Mouse (Mus musculus): ENCODE measurements at regions not wholly inside any gene's neighbourhood (a gene's known extent, or its start where the extent isn't known, plus 50 kb on each side); places are given as distances from the start of the nearest gene placed in this dataset.
A peak's percentile ranks its signal among the peaks of the same experiment; 100 is the strongest.

DNA sequence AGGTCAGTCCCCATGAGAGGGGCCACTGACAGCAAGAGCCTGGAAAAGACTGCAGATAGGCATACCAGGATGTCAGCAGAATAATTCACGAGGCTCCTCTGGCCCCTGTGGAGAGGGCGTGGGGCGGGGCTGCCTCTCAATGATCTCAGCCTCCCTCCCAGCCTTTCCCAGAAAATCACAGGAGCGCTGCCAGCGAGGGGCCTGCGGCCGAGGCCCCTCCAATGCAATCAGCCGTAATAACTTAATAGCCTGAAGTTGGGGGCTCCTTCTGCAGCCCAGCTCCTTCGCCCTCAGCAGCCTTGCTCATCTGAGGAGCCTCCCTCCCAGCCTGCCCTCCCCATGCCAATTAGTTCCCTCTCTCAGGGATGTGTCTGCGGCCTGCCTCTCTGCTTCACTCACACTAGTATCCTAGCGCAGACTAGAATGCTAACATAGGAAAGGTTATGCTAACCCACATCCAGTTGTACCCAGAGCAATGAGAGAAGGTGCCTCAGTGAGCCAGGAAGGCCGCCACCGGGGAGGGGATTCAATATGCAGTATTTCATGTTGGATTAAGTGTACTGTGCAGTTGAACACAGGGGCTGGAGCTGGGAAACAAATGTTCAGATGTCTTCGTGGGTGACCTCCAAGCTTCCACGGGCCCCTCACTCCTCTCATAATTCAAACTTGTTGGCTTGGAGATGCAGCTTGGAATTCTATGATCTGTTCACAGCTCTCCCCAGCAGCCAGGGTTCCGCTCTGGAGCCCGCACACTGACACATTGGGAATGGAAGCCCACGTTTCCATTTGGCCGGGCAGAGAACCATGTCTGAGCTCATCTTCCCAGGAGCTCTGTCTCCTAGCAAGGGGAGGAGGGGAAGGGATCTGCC is 67.5 kb upstream of the Stx16 start:
- Histone ChIP-seq H3K36me3 (no peaks in the 10 kb centered on the region), H3K4me1 (peaks cover 22% of the 10 kb centered on the region), H3K27ac (peak overlapping the region; percentile 70), H3K4me3 (no peak overlapping the region), H3K27me3 (ENCODE audit: low read depth, poor library complexity, severe bottlenecking) (no peaks in the 10 kb centered on the region), H3K9me3 (replicated peaks) (no peaks in the 10 kb centered on the region; the same call in 1 of the 2 replicates)
- DNase-seq (ENCODE audit: low spot score), result peak; percentile 56
- 29% methylated on average over 19 of the region's 19 CpGs for WGBS

DNA sequence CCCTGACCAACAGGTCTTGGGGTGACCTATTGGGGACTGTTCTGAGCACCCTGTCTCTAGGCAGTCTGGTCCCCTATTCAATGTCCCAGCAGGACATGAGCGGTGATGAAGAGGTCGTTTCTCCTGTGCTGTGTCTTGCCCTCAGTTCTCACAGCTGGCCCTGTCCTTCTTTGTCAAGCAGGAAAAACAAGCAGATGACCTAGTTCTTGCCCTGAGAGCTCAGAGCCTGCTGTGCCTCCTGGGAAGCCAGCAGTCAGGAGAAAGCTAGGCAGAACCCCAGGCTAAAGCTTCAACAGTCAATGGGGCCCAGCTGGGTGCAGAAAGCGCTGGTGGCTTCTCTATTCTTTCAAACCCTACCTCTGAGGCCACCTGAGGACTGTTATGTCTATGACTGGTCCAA is 66.1 kb upstream of the Stx16 start:
- Histone ChIP-seq H3K4me3 (no peak overlapping the region), H3K36me3 (no peaks in the 10 kb centered on the region), H3K9me3 (replicated peaks) (no peaks in the 10 kb centered on the region), H3K4me1 (peaks cover 28% of the 10 kb centered on the region), H3K27ac (0 out of 2 replicates have a peak overlapping the region, but pooled peaks have one; percentile 37), H3K27me3 (ENCODE audit: low read depth, poor library complexity, severe bottlenecking) (no peaks in the 10 kb centered on the region; the same call in 1 of the 2 replicates)
- WGBS, result 65% methylated on average over 3 of the region's 3 CpGs
- no peak for DNase-seq (ENCODE audit: low spot score)

- WGBS, result 42% methylated on average over 8 of the region's 8 CpGs
- Histone ChIP-seq H3K9me3 (replicated peaks) (no peaks in the 10 kb centered on the region), H3K4me3 (no peak overlapping the region), H3K27ac (peak overlapping the region; percentile 61), H3K27me3 (ENCODE audit: low read depth, poor library complexity, severe bottlenecking) (no peaks in the 10 kb centered on the region; the same call in 1 of the 2 replicates), H3K36me3 (no peaks in the 10 kb centered on the region), H3K4me1 (peaks cover 36% of the 10 kb centered on the region)
- no peak for DNase-seq (ENCODE audit: low spot score)
Measured at GRCm38 (mm10) chr2:174011399-174011798, 64.7 kb upstream of the Stx16 start.

- H3K9me3 ChIP-seq (replicated peaks), result no peaks in the 10 kb centered on the region
- DNase-seq (ENCODE audit: low spot score), result no peak
- peak overlapping the region; percentile 61; the same call in 1 of the 2 replicates for H3K27ac ChIP-seq
- no peaks in the 10 kb centered on the region for H3K36me3 ChIP-seq
- WGBS, result 70% methylated on average over 2 of the region's 2 CpGs
- no peak overlapping the region for H3K4me3 ChIP-seq
- H3K4me1 ChIP-seq, result peaks cover 28% of the 10 kb centered on the region
- H3K27me3 ChIP-seq (ENCODE audit: low read depth, poor library complexity, severe bottlenecking), result no peaks in the 10 kb centered on the region; the same call in 1 of the 2 replicates
Measured at GRCm38 (mm10) chr2:174014361-174014760, 61.7 kb upstream of the Stx16 start.

DNA sequence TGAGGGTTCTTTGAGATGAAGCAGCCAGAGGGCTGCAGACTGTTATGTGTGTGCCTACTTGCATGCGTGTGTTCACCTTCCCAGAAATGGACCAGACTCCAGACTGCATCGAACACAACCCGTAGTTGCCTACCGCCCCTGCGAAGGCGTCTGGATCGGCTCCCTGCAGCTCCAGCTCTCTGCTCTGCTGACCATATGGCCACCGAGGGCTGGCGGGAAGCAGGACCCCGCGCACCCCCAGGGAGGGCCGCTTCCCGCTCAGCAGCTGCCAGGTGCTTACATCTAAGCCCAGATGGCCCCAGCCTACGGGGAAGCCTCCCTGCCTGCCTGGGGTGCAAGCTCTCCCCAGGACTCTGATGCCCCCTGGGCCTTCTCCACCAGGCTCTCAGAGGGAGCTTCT is 60.8 kb upstream of the Stx16 start:
- no peaks in the 10 kb centered on the region for H3K36me3 ChIP-seq
- no peaks in the 10 kb centered on the region; the same call in 1 of the 2 replicates for H3K27me3 ChIP-seq (ENCODE audit: low read depth, poor library complexity, severe bottlenecking)
- peak overlapping the region; percentile 61 for H3K27ac ChIP-seq
- peak; percentile 47 for DNase-seq (ENCODE audit: low spot score)
- H3K4me3 ChIP-seq, result 0 out of 2 replicates have a peak overlapping the region, but pooled peaks have one; percentile 2
- WGBS, result 43% methylated on average over 14 of the region's 14 CpGs
- H3K9me3 ChIP-seq (replicated peaks), result no peaks in the 10 kb centered on the region
- peaks cover 36% of the 10 kb centered on the region for H3K4me1 ChIP-seq

DNA sequence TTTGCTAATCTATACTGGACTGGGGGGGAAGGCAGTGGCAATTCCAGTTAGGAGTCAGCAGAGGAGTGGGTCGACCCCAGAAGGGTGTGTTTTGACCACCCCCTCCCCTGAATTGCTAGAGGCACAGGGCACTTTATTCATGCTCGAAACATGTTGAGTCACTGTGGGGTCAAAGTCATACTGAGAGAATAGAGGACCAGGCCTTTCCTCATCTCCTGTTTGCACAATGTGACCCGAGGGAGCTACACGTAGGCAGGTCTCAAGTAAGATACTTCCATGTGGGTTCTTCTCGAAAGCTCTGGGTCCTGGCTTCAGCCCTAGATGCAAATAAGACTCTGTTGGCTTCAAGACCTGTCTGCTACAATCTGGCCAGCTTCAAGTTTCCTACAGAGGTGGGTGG is 60.0 kb upstream of the Stx16 start:
- peak; percentile 20 for DNase-seq (ENCODE audit: low spot score)

DNA sequence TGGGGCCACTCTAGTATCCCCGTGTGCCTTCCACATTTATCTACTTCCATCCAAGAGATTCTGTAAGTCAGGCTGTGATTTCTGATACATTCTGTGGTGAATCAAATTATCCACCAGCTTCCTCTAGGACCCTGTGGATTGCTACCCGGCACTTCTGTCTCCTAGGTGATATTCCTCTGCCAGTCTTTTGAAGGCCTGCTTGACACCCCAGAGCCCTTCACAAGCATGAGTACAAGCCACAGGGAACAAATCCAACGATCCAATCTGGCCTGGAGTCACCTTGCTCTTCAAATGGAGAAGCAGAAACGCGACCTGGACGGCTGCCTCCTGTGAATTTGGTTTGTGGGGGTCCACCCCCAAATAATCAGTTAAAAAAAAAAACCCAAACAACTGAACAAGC is 59.1 kb upstream of the Stx16 start:
- Histone ChIP-seq H3K27me3 (ENCODE audit: low read depth, poor library complexity, severe bottlenecking) (no peaks in the 10 kb centered on the region; the same call in 1 of the 2 replicates), H3K27ac (no peak overlapping the region), H3K9me3 (replicated peaks) (no peaks in the 10 kb centered on the region), H3K36me3 (no peaks in the 10 kb centered on the region), H3K4me1 (peaks cover 41% of the 10 kb centered on the region), H3K4me3 (no peak overlapping the region)
- WGBS, result 74% methylated on average over 6 of the region's 6 CpGs
- peak; percentile 19 for DNase-seq (ENCODE audit: low spot score)

More for the DNA sequence above, 60.0 kb upstream of the Stx16 start:
- no peak overlapping the region for H3K4me3 ChIP-seq
- no peaks in the 10 kb centered on the region; the same call in 1 of the 2 replicates for H3K27me3 ChIP-seq (ENCODE audit: low read depth, poor library complexity, severe bottlenecking)
- peaks cover 44% of the 10 kb centered on the region for H3K4me1 ChIP-seq
- WGBS, result 84% methylated on average over 5 of the region's 5 CpGs
- H3K36me3 ChIP-seq, result no peaks in the 10 kb centered on the region
- H3K9me3 ChIP-seq (replicated peaks), result no peaks in the 10 kb centered on the region
- peak overlapping the region; percentile 61; the same call in 1 of the 2 replicates for H3K27ac ChIP-seq

- WGBS, result 75% methylated on average over 3 of the region's 3 CpGs
- Histone ChIP-seq H3K27ac (0 out of 2 replicates have a peak overlapping the region, but pooled peaks have one; percentile 17), H3K27me3 (ENCODE audit: low read depth, poor library complexity, severe bottlenecking) (no peaks in the 10 kb centered on the region; the same call in 1 of the 2 replicates), H3K36me3 (no peaks in the 10 kb centered on the region), H3K9me3 (replicated peaks) (no peaks in the 10 kb centered on the region), H3K4me1 (peaks cover 41% of the 10 kb centered on the region), H3K4me3 (no peak overlapping the region)
- no peak for DNase-seq (ENCODE audit: low spot score)
Measured at GRCm38 (mm10) chr2:174017596-174017995, 58.5 kb upstream of the Stx16 start.

DNA sequence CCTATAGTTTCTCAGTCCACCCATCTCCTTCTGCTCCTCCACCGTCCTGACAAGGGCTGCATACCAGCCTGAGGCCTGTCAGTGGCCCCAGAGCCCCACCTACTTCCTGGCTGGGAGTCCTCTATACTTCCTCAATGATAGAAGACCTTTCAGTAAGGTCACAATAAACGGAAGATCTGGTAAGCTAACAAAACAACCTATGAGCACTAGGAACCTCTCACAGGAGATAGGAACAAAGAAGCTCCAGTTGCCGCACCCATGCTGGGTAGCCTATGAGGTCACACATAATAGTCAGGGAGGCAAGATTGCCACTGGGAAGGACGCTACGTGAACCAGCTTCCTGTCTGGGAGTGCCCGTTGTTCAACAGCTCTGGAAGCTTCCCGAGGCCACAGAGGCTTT is 58.1 kb upstream of the Stx16 start:
- Histone ChIP-seq H3K27me3 (ENCODE audit: low read depth, poor library complexity, severe bottlenecking) (no peaks in the 10 kb centered on the region; the same call in 1 of the 2 replicates), H3K9me3 (replicated peaks) (no peaks in the 10 kb centered on the region), H3K4me1 (peaks cover 41% of the 10 kb centered on the region), H3K4me3 (no peak overlapping the region), H3K36me3 (no peaks in the 10 kb centered on the region), H3K27ac (0 out of 2 replicates have a peak overlapping the region, but pooled peaks have one; percentile 17)
- 75% methylated on average over 7 of the region's 7 CpGs for WGBS
- DNase-seq (ENCODE audit: low spot score), result peak; percentile 25

- H3K36me3 ChIP-seq, result no peaks in the 10 kb centered on the region
- peak; percentile 20 for DNase-seq (ENCODE audit: low spot score)
- no peaks in the 10 kb centered on the region for H3K9me3 ChIP-seq (replicated peaks)
- no peaks in the 10 kb centered on the region; the same call in 1 of the 2 replicates for H3K27me3 ChIP-seq (ENCODE audit: low read depth, poor library complexity, severe bottlenecking)
- no peak overlapping the region for H3K27ac ChIP-seq
- 94% methylated on average over 4 of the region's 4 CpGs for WGBS
- H3K4me3 ChIP-seq, result no peak overlapping the region
- peaks cover 41% of the 10 kb centered on the region for H3K4me1 ChIP-seq
Measured at GRCm38 (mm10) chr2:174018986-174019385, 57.1 kb upstream of the Stx16 start.

DNA sequence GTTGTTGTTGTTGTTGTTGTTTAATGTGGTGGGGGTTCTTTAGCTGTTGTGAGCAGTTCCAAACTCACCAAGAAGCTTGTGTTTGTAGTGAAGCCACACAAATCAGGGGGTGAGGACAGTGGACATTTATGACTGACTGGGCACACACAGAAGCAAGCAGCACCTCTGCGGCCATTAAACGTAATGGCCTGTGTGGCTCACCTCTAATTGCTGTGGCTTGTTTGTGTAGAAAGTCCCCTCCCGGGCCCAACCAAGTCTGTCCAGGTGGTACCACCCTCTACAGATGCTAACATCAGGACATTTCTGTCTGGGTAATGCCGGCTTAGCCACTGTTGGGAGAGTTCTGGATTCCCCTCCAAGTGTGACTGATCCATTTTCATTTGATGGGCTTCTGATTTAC is 56.1 kb upstream of the Stx16 start:
- no peaks in the 10 kb centered on the region for H3K27me3 ChIP-seq (ENCODE audit: low read depth, poor library complexity, severe bottlenecking)
- H3K36me3 ChIP-seq, result no peaks in the 10 kb centered on the region
- no peak overlapping the region for H3K27ac ChIP-seq
- 74% methylated on average over 4 of the region's 4 CpGs for WGBS
- DNase-seq (ENCODE audit: low spot score), result peak; percentile 27
- peaks cover 36% of the 10 kb centered on the region for H3K4me1 ChIP-seq
- no peak overlapping the region for H3K4me3 ChIP-seq
- no peaks in the 10 kb centered on the region for H3K9me3 ChIP-seq (replicated peaks)

- peak; percentile 16 for DNase-seq (ENCODE audit: low spot score)
- H3K27me3 ChIP-seq (ENCODE audit: low read depth, poor library complexity, severe bottlenecking), result no peaks in the 10 kb centered on the region
- no peaks in the 10 kb centered on the region for H3K36me3 ChIP-seq
- H3K4me3 ChIP-seq, result no peak overlapping the region
- no peak overlapping the region; the same call in 1 of the 2 replicates for H3K27ac ChIP-seq
- peaks cover 32% of the 10 kb centered on the region for H3K4me1 ChIP-seq
- 89% methylated on average over 7 of the region's 7 CpGs for WGBS
- H3K9me3 ChIP-seq (replicated peaks), result no peaks in the 10 kb centered on the region
Measured at GRCm38 (mm10) chr2:174020447-174020846, 55.7 kb upstream of the Stx16 start.

GRCm38 (mm10) chr2:174021538-174021937 is 54.6 kb upstream of the Stx16 start:
- no peak overlapping the region for H3K4me3 ChIP-seq
- H3K36me3 ChIP-seq, result no peaks in the 10 kb centered on the region
- 89% methylated on average over 3 of the region's 3 CpGs for WGBS
- H3K27ac ChIP-seq, result no peak overlapping the region
- H3K27me3 ChIP-seq (ENCODE audit: low read depth, poor library complexity, severe bottlenecking), result no peaks in the 10 kb centered on the region
- H3K9me3 ChIP-seq (replicated peaks), result no peaks in the 10 kb centered on the region
- DNase-seq (ENCODE audit: low spot score), result peak; percentile 23
- H3K4me1 ChIP-seq, result peaks cover 34% of the 10 kb centered on the region
